Mouse (Mus musculus) ES-E14 (cell line): ENCODE data around the gene Rgs19.

Source experiments
- CHD2 ChIP-seq: IDR thresholded peaks from 2 replicates; pipeline ENCODE4 v1.6.1; 2014; ENCODE audit warnings: mild to moderate bottlenecking, low read depth, low read length, inconsistent platforms
- HCFC1 ChIP-seq: IDR thresholded peaks from 2 replicates; pipeline ENCODE4 v1.6.1; 2012; ENCODE audit warnings: low read length, inconsistent platforms, borderline replicate concordance; ENCODE audit not compliant: insufficient read depth
- MAFK ChIP-seq: IDR thresholded peaks from 2 replicates; pipeline ENCODE4 v1.6.1; 2014; ENCODE audit warnings: mild to moderate bottlenecking, low read depth, low read length, inconsistent platforms; ENCODE audit not compliant: insufficient read depth
- ZC3H11A ChIP-seq: IDR thresholded peaks from 2 replicates; pipeline ENCODE4 v1.6.1; 2012; ENCODE audit warnings: low read depth, mild to moderate bottlenecking, inconsistent platforms, low read length, borderline replicate concordance
- ZNF384 ChIP-seq: IDR thresholded peaks from 2 replicates; pipeline ENCODE4 v1.6.1; 2012; ENCODE audit warnings: low read depth, low read length, inconsistent platforms

GRCm38 (mm10) chr2:181658528-181658927 is 35.2 kb downstream of the Rgs19 start:
- TF ChIP-seq CHD2 (no peak), ZC3H11A (no peak), MAFK (no peak), ZNF384 (no peak), HCFC1 (no peak)
